Mouse (Mus musculus): ENCODE results near the gene Borcs7. TPM values are rescaled to one million over a fixed set of nuclear protein-coding genes. Genes with fewer than 3 reads are reported as not detected.
"Not testable (repeated sequence)": the region's sequence is repeated elsewhere in the genome, so short reads cannot be mapped to it uniquely, and the experiment has no call there.

Borcs7 gene
- total RNA-seq, 2 experiments from 2014 or later, result 18.7 to 21.2 TPM

GRCm38 (mm10) chr19:46707296-46708151 lies 17.8 kb downstream of the Borcs7 start, which contains the start of gene As3mt:
TSS of gene As3mt (plus strand) at chr19:46707458.
- peak in 1 of 2 experiments; percentile 25 for DNase-seq (ENCODE audit: low spot score in 2 of 2)

GRCm38 (mm10) chr19:46710614-46711013 lies 20.9 kb downstream of the Borcs7 start:
- no peak for DNase-seq (ENCODE audit: low spot score in 2 of 2)

GRCm38 (mm10) chr19:46714234-46714633 lies 24.5 kb downstream of the Borcs7 start:
- no peak for DNase-seq (ENCODE audit: low spot score in 2 of 2)

GRCm38 (mm10) chr19:46715016-46715415 lies 25.3 kb downstream of the Borcs7 start:
- no peak for DNase-seq (ENCODE audit: low spot score in 2 of 2)

- no peak for DNase-seq (ENCODE audit: low spot score in 2 of 2)
Observed at GRCm38 (mm10) chr19:46718150-46718549, 28.4 kb downstream of the Borcs7 start.

GRCm38 (mm10) chr19:46724411-46724810 lies 34.7 kb downstream of the Borcs7 start:
- DNase-seq (ENCODE audit: low spot score in 2 of 2), result no peak

GRCm38 (mm10) chr19:46726142-46726541 lies 36.4 kb downstream of the Borcs7 start:
- no peak for DNase-seq (ENCODE audit: low spot score in 2 of 2)

GRCm38 (mm10) chr19:46727140-46727736 lies 37.5 kb downstream of the Borcs7 start:
- peak; percentile 24 to 31 for DNase-seq (ENCODE audit: low spot score in 2 of 2)

- no peak for DNase-seq (ENCODE audit: low spot score in 2 of 2)
Observed at GRCm38 (mm10) chr19:46727945-46728540, 38.3 kb downstream of the Borcs7 start.

- no peak for DNase-seq (ENCODE audit: low spot score in 2 of 2)
Observed at GRCm38 (mm10) chr19:46728909-46729308, 39.2 kb downstream of the Borcs7 start.

- no peak for DNase-seq (ENCODE audit: low spot score in 2 of 2)
Observed at GRCm38 (mm10) chr19:46731351-46731750, 41.6 kb downstream of the Borcs7 start.

GRCm38 (mm10) chr19:46732673-46733072 lies 43.0 kb downstream of the Borcs7 start:
- DNase-seq (ENCODE audit: low spot score in 2 of 2), result not testable (repeated sequence)

- no peak for DNase-seq (ENCODE audit: low spot score in 2 of 2)
Observed at GRCm38 (mm10) chr19:46733626-46734025, 43.9 kb downstream of the Borcs7 start.

- DNase-seq (ENCODE audit: low spot score in 2 of 2), result no peak
Observed at GRCm38 (mm10) chr19:46735241-46735640, 45.5 kb downstream of the Borcs7 start.

GRCm38 (mm10) chr19:46737106-46737505 lies 47.4 kb downstream of the Borcs7 start:
- no peak for DNase-seq (ENCODE audit: low spot score in 2 of 2)

- peak; percentile 66 to 82 for DNase-seq (ENCODE audit: low spot score in 2 of 2)
Observed at GRCm38 (mm10) chr19:46740341-46741008, 50.8 kb downstream of the Borcs7 start.

GRCm38 (mm10) chr19:46741574-46741973 lies 51.9 kb downstream of the Borcs7 start:
- no peak for DNase-seq (ENCODE audit: low spot score in 2 of 2)

- DNase-seq (ENCODE audit: low spot score in 2 of 2), result no peak
Observed at GRCm38 (mm10) chr19:46744681-46745080, 55.0 kb downstream of the Borcs7 start.

- DNase-seq (ENCODE audit: low spot score in 2 of 2), result no peak
Observed at GRCm38 (mm10) chr19:46747799-46748198, 58.1 kb downstream of the Borcs7 start.

- DNase-seq (ENCODE audit: low spot score in 2 of 2), result no peak
Observed at GRCm38 (mm10) chr19:46752235-46752634, 62.5 kb downstream of the Borcs7 start.

Measured in layer of hippocampus, postnatal 14 days (tissue).